Mouse (Mus musculus): Measurements from ENCODE around the gene Rnf152. TPM values are rescaled to one million over a fixed set of nuclear protein-coding genes. Genes with fewer than 3 reads are reported as not detected.

The Rnf152 gene
- polyA plus RNA-seq, 1 experiment from 2014 or later = 0.88 TPM

GRCm38 (mm10) chr1:105291859-105292258, 64.7 kb downstream of the Rnf152 start:
- H3K36me3 ChIP-seq (ENCODE audit: insufficient read depth, low read length) = no peaks in the 10 kb centered on the region
- TF ChIP-seq EP300 (IDR thresholded peaks at IDR 0.05) = no peak
- TF ChIP-seq CTCF (IDR thresholded peaks at IDR 0.05) = no peak
- H3K27ac ChIP-seq (ENCODE audit: low read length) = no peak overlapping the region
- DNase-seq (ENCODE audit: low spot score) (no peak), ATAC-seq (no peak)
- H3K4me1 ChIP-seq (ENCODE audit: insufficient read depth, low read depth, low read length) = no peaks in the 10 kb centered on the region
- no peak overlapping the region for H3K9ac ChIP-seq (replicated peaks; ENCODE audit: low read depth)
- H3K9me3 ChIP-seq (ENCODE audit: low read length) = no peaks in the 10 kb centered on the region
- H3K4me3 ChIP-seq (ENCODE audit: low read depth, low read length) = no peak overlapping the region
- H3K27me3 ChIP-seq (replicated peaks; ENCODE audit: insufficient read depth, low read length) = no peaks in the 10 kb centered on the region
- 77% methylated on average over 2 of the region's 2 CpGs for WGBS
- H3K4me2 ChIP-seq (replicated peaks; ENCODE audit: low read depth, low read length) = no peak overlapping the region

- WGBS = 63% methylated on average over 4 of the region's 4 CpGs
- H3K4me3 ChIP-seq (ENCODE audit: low read depth, low read length) = no peak overlapping the region
- no peak for ATAC-seq
- H3K9me3 ChIP-seq (ENCODE audit: low read length) = no peaks in the 10 kb centered on the region
- H3K36me3 ChIP-seq (ENCODE audit: insufficient read depth, low read length) = no peaks in the 10 kb centered on the region
- no peak for DNase-seq (ENCODE audit: low spot score)
- TF ChIP-seq CTCF (IDR thresholded peaks at IDR 0.05) (no peak), EP300 (IDR thresholded peaks at IDR 0.05) (no peak)
- no peak overlapping the region for H3K4me2 ChIP-seq (replicated peaks; ENCODE audit: low read depth, low read length)
- no peaks in the 10 kb centered on the region for H3K4me1 ChIP-seq (ENCODE audit: insufficient read depth, low read depth, low read length)
- H3K27ac ChIP-seq (ENCODE audit: low read length) = no peak overlapping the region
- no peak overlapping the region for H3K9ac ChIP-seq (replicated peaks; ENCODE audit: low read depth)
- no peaks in the 10 kb centered on the region for H3K27me3 ChIP-seq (replicated peaks; ENCODE audit: insufficient read depth, low read length)
These were observed 69.0 kb downstream of the Rnf152 start for GRCm38 (mm10) chr1:105287536-105287935.

GRCm38 (mm10) chr1:105286906-105287305, 69.6 kb downstream of the Rnf152 start:
- whole genome bisulfite sequencing = 74% methylated on average over 5 of the region's 5 CpGs
- Histone ChIP-seq H3K36me3 (ENCODE audit: insufficient read depth, low read length) (no peaks in the 10 kb centered on the region), H3K4me3 (ENCODE audit: low read depth, low read length) (no peak overlapping the region), H3K4me1 (ENCODE audit: insufficient read depth, low read depth, low read length) (no peaks in the 10 kb centered on the region), H3K9me3 (ENCODE audit: low read length) (no peaks in the 10 kb centered on the region), H3K27ac (ENCODE audit: low read length) (no peak overlapping the region), H3K27me3 (replicated peaks; ENCODE audit: insufficient read depth, low read length) (no peaks in the 10 kb centered on the region), H3K9ac (replicated peaks; ENCODE audit: low read depth) (no peak overlapping the region), H3K4me2 (replicated peaks; ENCODE audit: low read depth, low read length) (no peak overlapping the region)
- TF ChIP-seq EP300 (IDR thresholded peaks at IDR 0.05) (no peak), CTCF (IDR thresholded peaks at IDR 0.05) (no peak)
- no peak for ATAC-seq
- DNase-seq (ENCODE audit: low spot score) = no peak

GRCm38 (mm10) chr1:105285001-105285400, 71.5 kb downstream of the Rnf152 start:
- ATAC-seq (no peak), DNase-seq (ENCODE audit: low spot score) (no peak)
- Histone ChIP-seq H3K9ac (replicated peaks; ENCODE audit: low read depth) (no peak overlapping the region), H3K27ac (ENCODE audit: low read length) (no peak overlapping the region), H3K27me3 (replicated peaks; ENCODE audit: insufficient read depth, low read length) (no peaks in the 10 kb centered on the region), H3K4me1 (ENCODE audit: insufficient read depth, low read depth, low read length) (no peaks in the 10 kb centered on the region), H3K9me3 (ENCODE audit: low read length) (no peaks in the 10 kb centered on the region), H3K4me3 (ENCODE audit: low read depth, low read length) (no peak overlapping the region), H3K36me3 (ENCODE audit: insufficient read depth, low read length) (no peaks in the 10 kb centered on the region), H3K4me2 (replicated peaks; ENCODE audit: low read depth, low read length) (no peak overlapping the region)
- WGBS = 91% methylated on average over 4 of the region's 4 CpGs
- no peak for TF ChIP-seq CTCF (IDR thresholded peaks at IDR 0.05)
- TF ChIP-seq EP300 (IDR thresholded peaks at IDR 0.05) = no peak

- H3K27me3 ChIP-seq (replicated peaks; ENCODE audit: insufficient read depth, low read length) = no peaks in the 10 kb centered on the region
- no peak overlapping the region for H3K27ac ChIP-seq (ENCODE audit: low read length)
- ATAC-seq = no peak; the same call in 1 of the 2 replicates
- no peak for TF ChIP-seq EP300 (IDR thresholded peaks at IDR 0.05)
- TF ChIP-seq CTCF (IDR thresholded peaks at IDR 0.05) = no peak
- H3K9ac ChIP-seq (replicated peaks; ENCODE audit: low read depth) = no peak overlapping the region
- no peaks in the 10 kb centered on the region for H3K9me3 ChIP-seq (ENCODE audit: low read length)
- no peaks in the 10 kb centered on the region for H3K36me3 ChIP-seq (ENCODE audit: insufficient read depth, low read length)
- H3K4me1 ChIP-seq (ENCODE audit: insufficient read depth, low read depth, low read length) = no peaks in the 10 kb centered on the region
- no peak overlapping the region for H3K4me3 ChIP-seq (ENCODE audit: low read depth, low read length)
- no peak for DNase-seq (ENCODE audit: low spot score)
- WGBS = 74% methylated on average over 8 of the region's 8 CpGs
- H3K4me2 ChIP-seq (replicated peaks; ENCODE audit: low read depth, low read length) = no peak overlapping the region
These were observed 72.4 kb downstream of the Rnf152 start for GRCm38 (mm10) chr1:105284116-105284515.

- no peak for TF ChIP-seq CTCF (IDR thresholded peaks at IDR 0.05)
- no peak for TF ChIP-seq EP300 (IDR thresholded peaks at IDR 0.05)
- Histone ChIP-seq H3K36me3 (ENCODE audit: insufficient read depth, low read length) (no peaks in the 10 kb centered on the region), H3K27ac (ENCODE audit: low read length) (no peak overlapping the region), H3K9me3 (ENCODE audit: low read length) (no peaks in the 10 kb centered on the region), H3K4me1 (ENCODE audit: insufficient read depth, low read depth, low read length) (no peaks in the 10 kb centered on the region), H3K27me3 (replicated peaks; ENCODE audit: insufficient read depth, low read length) (no peaks in the 10 kb centered on the region), H3K4me2 (replicated peaks; ENCODE audit: low read depth, low read length) (no peak overlapping the region), H3K4me3 (ENCODE audit: low read depth, low read length) (no peak overlapping the region), H3K9ac (replicated peaks; ENCODE audit: low read depth) (no peak overlapping the region)
- no peak for DNase-seq (ENCODE audit: low spot score)
- no peak for ATAC-seq
- 39% methylated on average over 3 of the region's 3 CpGs for WGBS
These were observed 75.2 kb downstream of the Rnf152 start for GRCm38 (mm10) chr1:105281277-105281676.

- DNase-seq (ENCODE audit: low spot score) = no peak
- ATAC-seq = no peak
- no peaks in the 10 kb centered on the region for H3K4me1 ChIP-seq (ENCODE audit: insufficient read depth, low read depth, low read length)
- no peak overlapping the region for H3K27ac ChIP-seq (ENCODE audit: low read length)
- no peak overlapping the region for H3K9ac ChIP-seq (replicated peaks; ENCODE audit: low read depth)
- no peaks in the 10 kb centered on the region for H3K9me3 ChIP-seq (ENCODE audit: low read length)
- no peak for TF ChIP-seq CTCF (IDR thresholded peaks at IDR 0.05)
- no peak for TF ChIP-seq EP300 (IDR thresholded peaks at IDR 0.05)
- H3K36me3 ChIP-seq (ENCODE audit: insufficient read depth, low read length) = no peaks in the 10 kb centered on the region
- no peaks in the 10 kb centered on the region for H3K27me3 ChIP-seq (replicated peaks; ENCODE audit: insufficient read depth, low read length)
- 61% methylated on average over 2 of the region's 2 CpGs for WGBS
- H3K4me3 ChIP-seq (ENCODE audit: low read depth, low read length) = no peak overlapping the region
- no peak overlapping the region for H3K4me2 ChIP-seq (replicated peaks; ENCODE audit: low read depth, low read length)
These were observed 76.3 kb downstream of the Rnf152 start for GRCm38 (mm10) chr1:105280160-105280559.
